Mouse (Mus musculus) CD4-positive, CD25-positive, alpha-beta regulatory T cell, adult 2 months (primary cell): ENCODE data around the gene Enpp1.

Experiments used
- DNase-seq: peaks from one replicate; pipeline ENCODE4 v3.0.0-alpha.2; 2012; ENCODE audit warnings: low read depth, low spot score

Enpp1 gene

GRCm38 (mm10) chr10:24711480-24712366, at the start of gene Enpp1:
Gene Enpp1 (minus strand): TSS chr10:24712159.
- peak; percentile 70 for DNase-seq

GRCm38 (mm10) chr10:24758326-24758915, 46.5 kb upstream of the Enpp1 start:
- no peak for DNase-seq

- DNase-seq = peak; percentile 8
These were observed 43.0 kb upstream of the Enpp1 start for GRCm38 (mm10) chr10:24754874-24755540.

GRCm38 (mm10) chr10:24754251-24754835, 42.4 kb upstream of the Enpp1 start:
- peak; percentile 83 for DNase-seq

- DNase-seq = peak; percentile 84
These were observed 41.7 kb upstream of the Enpp1 start for GRCm38 (mm10) chr10:24753536-24754250.

GRCm38 (mm10) chr10:24742950-24743487, 31.1 kb upstream of the Enpp1 start:
- no peak for DNase-seq

- no peak for DNase-seq
These were observed 29.6 kb upstream of the Enpp1 start for GRCm38 (mm10) chr10:24741229-24742198.

GRCm38 (mm10) chr10:24739171-24739570, 27.2 kb upstream of the Enpp1 start:
- no peak for DNase-seq

- no peak for DNase-seq
These were observed 26.5 kb upstream of the Enpp1 start for GRCm38 (mm10) chr10:24738456-24738855.

GRCm38 (mm10) chr10:24735027-24735777, 23.2 kb upstream of the Enpp1 start:
- no peak for DNase-seq

GRCm38 (mm10) chr10:24727478-24727877, 15.5 kb upstream of the Enpp1 start:
- DNase-seq = no peak

GRCm38 (mm10) chr10:24725197-24725596, 13.2 kb upstream of the Enpp1 start:
- no peak for DNase-seq

- DNase-seq = no peak
These were observed 9.9 kb upstream of the Enpp1 start for GRCm38 (mm10) chr10:24721841-24722240.

GRCm38 (mm10) chr10:24719383-24719782, 7.4 kb upstream of the Enpp1 start:
- no peak for DNase-seq

- no peak for DNase-seq
These were observed 6.8 kb upstream of the Enpp1 start for GRCm38 (mm10) chr10:24718720-24719119.

GRCm38 (mm10) chr10:24718058-24718457, 6.1 kb upstream of the Enpp1 start:
- no peak for DNase-seq

- no peak for DNase-seq
These were observed 4.3 kb upstream of the Enpp1 start for GRCm38 (mm10) chr10:24716232-24716631.

GRCm38 (mm10) chr10:24712901-24713300, 942 bp upstream of the Enpp1 start:
- no peak for DNase-seq

- DNase-seq = peak; percentile 47
These were observed 405 bp upstream of the Enpp1 start for GRCm38 (mm10) chr10:24712367-24712761.
